Mouse (Mus musculus) CD8-positive naive resting alpha-beta T cell, adult 57 days (primary cell): Measurements from ENCODE around the gene 4930583I09Rik. TPM values are rescaled to one million over a fixed set of nuclear protein-coding genes. Genes with fewer than 3 reads are reported as not detected.

ENCODE experiments used
- total RNA-seq: library from RNA; stranded (reverse); gene quantifications from one replicate; pipeline ENCODE4 v1.2.4, GENCODE M21; 2023

Gene 4930583I09Rik
- total RNA-seq, result not detected

DNA sequence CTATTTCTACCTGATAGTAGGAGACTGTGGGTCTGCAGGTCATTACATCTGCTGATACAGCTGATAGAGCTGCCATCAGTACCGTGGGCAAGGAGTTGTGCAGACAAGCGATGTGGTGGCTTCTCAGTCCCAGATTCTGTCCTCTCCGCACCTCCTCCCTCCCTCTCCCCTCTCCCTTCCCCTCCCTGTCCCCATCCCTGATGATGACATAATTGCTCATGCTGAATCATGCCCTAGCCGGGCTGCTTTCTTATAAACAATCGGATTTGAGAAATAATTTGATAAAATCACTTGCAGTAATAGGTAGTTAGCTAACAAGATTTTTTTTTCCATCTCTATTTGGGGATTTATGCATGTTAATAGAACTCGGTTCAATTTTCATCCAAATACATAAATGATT is at the start of gene 4930583I09Rik:
4930583I09Rik (minus strand) TSS at position 144 of the 400 bp plus-strand sequence.

Other genes starting within 250 kb of the 4930583I09Rik start
- gene Man2a1, start 235.3 kb downstream of the 4930583I09Rik start, total RNA-seq, result 35.6 TPM